Mouse (Mus musculus): ENCODE measurements at regions not wholly inside any gene's neighbourhood (a gene's known extent, or its start where the extent isn't known, plus 50 kb on each side); places are given as distances from the start of the nearest gene placed in this dataset.
A peak's percentile ranks its signal among the peaks of the same experiment; 100 is the strongest.
"Not testable (repeated sequence)": the region's sequence is repeated elsewhere in the genome, so short reads cannot be mapped to it uniquely, and the experiment has no call there.

DNA sequence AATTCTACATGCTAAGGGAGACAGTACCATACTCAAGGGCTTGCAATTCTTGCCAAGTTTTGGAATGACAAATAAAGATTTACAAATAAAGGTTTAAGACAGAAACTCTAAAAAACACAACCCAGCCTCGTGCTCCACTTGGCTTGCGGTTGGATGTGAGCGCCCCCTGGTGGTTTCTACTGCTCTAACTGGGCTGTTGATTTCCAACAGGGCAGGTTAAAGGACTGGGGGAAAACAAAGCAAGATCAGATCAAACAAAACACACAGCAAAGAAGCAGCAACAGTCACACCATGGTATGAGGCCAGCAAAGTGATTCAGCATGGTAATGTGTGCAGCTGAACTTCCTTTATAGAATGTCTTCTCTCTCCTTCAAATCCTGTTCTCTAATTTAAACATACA, 339.2 kb downstream of the Adam3 start:
- peak; percentile 91 to 92 for DNase-seq

DNA sequence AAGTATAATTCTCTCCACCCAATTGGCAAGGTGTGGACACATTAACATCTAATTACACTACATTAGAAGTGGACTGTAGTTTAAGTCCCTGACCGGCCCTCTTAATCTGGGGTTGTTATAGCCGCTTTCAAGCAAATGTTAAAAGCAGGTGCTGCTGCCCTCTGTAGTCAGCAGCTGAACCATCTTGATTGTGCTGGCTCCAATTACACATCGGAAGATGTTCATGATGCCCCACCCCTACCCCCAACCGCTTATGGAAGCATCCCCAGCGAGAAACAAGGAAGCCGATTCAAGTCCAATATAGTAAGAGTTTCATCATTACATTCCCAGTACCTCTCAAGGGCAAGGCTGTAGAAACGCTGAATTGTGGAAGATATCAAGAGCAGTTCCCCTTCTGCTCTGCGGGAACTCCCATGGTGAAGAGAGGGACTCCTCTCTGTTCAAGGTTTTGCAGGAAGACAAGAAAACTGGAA, 341.7 kb downstream of the Adam3 start:
- DNase-seq: peak in 1 of 2 experiments; percentile 39

DNA sequence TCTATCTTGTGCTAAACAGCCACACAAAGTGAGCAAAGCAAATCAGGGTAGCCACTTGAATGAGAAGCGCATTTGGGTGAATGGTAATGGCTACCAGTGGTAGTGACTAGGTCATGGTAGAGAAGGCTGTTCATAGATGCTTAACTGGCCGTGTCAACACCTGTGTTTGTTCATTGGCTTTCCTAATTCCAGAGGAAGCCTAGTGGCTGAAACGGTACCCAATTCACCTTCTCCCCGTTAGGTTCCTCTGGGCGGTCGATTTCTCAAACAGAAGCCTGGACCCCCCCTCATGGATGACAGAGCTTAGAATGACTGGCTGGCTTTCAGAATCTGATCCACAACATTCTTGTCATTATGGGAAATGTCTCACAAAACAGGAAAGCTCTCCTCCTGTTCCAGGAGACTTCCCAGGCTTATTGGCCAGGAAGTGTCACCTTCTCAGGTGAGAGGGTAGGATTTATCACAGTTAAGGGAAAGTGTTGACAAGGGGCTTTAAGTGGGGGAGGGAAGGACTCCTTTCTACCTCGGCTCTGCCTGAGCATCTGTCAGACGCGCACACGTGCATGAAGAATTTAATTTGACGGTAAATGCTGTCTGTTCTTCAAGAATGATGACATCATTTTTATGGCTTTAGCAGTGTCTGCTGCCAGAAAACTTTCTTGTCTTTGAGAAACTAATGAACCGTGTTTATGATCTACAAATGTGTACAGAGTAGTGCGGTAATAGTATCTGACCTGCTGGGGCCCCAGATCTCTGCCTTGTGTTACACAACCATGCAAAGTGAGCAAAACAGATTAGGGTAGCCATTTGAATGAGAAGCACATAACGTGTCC, 342.3 kb downstream of the Adam3 start:
- DNase-seq: no peak

DNA sequence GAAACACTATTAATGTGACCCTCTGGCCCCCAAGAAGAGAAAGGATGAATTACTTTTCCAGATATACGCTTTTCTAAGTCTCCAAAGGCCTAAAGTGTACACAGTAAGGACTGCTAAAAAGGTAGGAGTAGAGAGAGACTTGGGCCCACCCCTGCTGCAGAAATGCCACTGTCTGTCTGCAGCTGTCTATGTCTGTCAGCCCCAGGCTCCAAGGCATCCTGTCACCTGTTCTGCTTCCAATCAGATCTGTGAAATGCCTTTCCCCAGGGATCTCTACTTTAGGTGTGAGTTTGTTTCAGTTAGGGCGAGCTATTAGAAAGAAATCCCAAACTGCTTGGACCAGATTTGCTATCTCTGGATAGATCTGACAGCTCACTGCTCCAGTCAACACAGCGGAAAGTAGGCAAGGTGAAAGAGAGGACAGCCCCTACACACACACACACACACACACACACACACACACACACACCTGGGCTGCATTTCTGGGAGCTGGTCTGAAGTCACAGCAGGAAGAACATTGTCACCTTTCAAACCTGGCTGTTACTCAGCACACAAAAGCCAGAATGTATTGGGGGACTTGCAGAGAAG, 343.9 kb downstream of the Adam3 start:
- no peak for DNase-seq

DNA sequence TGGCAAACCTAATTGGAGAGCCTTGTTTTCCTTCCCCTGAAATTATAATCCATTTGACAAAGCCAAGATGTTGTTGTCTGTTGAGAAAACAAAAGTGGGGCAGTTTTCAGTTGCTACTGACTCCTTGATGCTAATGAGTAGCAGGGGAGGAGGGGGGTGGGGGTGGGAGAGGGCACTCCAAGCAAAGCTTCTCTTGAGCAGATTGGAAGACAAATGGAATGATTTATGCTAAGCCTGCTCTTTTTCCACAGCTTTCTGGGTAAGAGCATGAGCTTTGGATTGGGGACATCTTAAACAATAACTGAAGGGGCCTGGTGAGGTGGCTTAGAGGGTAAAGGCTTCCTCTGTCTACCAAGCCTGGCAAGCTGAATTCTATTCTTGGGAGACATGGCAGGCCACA, 347.6 kb downstream of the Adam3 start:
- DNase-seq: no peak

DNA sequence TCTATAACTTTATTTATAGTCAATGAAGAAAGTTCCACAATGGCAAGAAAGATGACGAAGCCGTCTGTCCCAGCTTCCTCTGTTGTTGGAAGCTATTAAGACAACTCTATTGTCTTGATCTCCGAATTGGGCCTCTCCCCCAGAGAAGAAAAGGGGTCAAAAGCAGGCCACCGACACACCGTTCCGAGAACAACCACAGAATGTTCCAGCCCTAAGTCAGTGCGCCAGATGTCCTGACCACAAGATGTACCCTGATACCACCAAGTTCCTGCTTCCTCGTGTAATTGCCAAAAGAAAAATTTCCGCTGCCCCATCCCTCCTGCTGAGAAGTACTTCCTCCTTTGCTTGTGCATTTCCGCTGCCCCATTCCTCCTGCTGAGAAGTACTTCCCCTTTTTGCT, 348.8 kb downstream of the Adam3 start:
- DNase-seq: not testable (repeated sequence)

DNA sequence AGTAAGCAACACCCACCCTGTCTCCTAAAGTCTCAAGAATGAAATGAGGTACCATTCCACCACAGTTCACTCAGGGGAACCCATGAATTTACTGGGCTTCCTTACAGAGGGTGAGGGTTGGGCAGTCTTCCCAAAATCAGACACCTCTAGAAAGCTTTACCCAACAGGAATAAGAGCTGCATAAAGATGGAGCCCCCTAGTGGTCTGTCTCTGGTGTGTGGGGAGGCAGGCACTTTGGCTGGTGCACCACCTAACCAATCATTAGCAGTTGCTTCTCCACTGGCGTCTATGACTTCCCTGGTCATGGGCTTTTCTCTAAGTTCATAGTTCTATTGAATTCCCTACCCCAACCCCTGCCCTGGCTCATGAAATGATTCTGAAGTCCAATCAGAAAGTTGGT, 351.1 kb downstream of the Adam3 start:
- DNase-seq: peak in 1 of 2 experiments; percentile 13

DNA sequence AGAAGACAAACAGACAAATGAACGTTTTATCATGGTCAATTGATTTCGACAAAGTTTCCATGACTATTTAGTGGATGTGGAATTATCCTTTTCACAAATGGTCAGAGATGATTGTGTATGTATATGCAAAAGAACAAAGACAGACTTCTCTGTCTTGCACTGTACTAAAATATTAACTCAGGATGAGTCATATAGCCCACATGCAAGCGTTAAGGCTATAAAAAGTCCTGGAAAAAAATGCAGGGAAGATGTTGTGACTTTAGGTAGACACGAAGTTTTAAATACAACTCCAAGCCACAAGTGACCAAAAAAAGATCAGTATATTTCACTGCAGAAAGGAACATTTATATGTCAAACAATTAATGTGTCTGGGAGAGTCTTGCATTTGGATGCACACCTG, 353.6 kb downstream of the Adam3 start:
- DNase-seq: no peak

DNA sequence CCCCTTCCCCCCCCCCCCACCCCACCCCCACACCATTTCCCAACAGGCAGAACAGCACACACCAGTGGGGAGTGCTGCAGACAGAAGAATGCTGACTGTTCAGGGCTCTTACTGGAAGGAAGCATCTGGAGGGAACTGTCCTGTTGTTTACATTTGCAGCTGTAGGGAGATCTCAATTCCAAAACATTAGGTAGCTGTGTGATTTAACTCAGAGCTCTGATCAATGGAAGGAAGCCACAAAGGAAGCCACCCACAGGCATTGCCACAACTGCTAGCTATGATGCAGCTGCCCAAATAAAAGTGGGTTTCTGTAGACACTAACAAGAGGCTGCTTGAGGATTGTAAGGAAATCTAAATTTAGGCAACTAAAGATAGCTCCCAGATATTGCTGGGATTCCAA, 359.7 kb downstream of the Adam3 start:
- no peak for DNase-seq

DNA sequence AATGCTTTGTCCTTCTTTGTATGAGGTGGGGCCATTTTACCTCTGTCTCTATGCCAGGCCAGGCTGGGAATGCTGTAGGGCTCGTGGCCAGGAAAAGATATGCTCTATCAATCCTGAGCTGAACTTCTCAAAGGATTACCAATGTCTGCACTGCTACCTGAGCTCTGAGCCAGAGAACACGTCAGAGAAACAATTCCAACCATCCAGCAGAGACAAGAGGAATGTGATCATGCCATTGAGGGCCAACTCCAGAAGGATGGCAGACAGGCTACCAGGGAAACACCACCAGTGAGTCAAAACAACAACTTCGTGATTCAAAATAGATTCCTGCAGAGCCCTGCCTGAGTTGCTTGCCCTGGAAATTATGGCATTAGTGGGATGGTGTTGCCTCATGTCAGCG, 361.0 kb downstream of the Adam3 start:
- no peak for DNase-seq

DNA sequence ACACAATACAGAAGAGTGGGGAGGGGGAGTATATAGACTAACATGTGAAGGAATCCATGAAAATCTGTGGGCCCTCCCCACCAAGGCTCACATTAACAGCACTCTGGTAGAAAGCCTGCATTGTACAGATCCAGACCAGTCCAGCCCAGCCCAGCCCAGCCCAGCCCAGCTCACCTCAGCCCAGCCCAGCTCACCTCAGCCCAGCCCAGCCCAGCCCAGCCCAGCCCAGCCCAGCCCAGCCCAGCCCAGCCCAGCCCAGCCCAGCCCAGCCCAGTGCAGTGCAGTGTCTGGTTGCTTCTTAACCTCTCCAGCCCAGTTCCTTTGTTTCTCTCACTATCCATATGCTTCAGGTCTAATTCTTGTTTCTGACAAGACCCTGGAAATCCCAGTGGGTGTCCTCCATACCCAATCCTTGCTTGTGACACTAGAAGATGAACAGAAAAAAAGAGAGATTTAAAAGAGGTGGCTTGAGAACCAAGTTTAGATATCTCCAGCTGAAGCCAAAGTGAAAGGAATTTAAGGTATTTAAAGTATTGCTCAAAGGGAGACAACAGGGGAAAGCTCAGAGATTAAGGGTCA, 366.5 kb downstream of the Adam3 start:
- DNase-seq: peak; percentile 12 to 23

DNA sequence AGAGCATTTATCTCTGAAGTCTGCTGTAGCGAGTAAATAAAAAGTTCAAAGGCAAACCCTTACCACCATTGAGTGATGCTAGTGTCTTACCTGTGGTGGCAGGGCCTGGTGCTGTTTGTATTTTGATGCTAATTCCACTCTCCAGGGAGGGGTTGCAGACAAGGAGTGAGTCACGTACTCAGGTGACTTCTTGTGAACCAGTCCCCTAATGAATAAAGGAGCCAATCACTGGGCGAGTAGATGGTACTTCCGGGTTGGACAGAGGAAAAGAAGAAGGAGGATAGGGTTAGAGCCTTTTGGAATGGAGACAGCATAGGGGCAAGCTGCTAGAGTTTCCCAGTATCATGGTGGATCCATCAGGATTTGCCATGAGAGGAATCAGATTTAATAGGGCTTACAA, 370.5 kb downstream of the Adam3 start:
- no peak for DNase-seq

DNA sequence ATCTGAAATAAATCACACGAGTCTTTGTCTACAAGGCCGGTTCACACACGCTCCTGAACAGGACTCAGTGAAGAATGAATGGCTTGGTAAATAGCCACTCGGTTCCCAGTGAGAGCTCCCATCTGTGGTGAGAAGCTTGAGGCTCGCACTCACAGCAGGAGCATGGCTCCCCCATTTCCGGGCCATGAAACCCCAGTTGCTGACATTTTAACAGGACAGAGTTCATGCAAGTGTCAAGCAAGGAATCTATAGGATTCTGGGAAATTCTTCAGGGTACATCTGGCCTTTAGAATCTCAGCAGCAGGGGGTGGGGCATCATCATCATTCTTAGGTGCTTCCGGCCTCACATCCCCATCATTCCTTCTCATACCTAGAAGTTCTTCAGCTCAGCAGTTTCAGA, 371.8 kb downstream of the Adam3 start:
- DNase-seq: peak; percentile 31 to 36

DNA sequence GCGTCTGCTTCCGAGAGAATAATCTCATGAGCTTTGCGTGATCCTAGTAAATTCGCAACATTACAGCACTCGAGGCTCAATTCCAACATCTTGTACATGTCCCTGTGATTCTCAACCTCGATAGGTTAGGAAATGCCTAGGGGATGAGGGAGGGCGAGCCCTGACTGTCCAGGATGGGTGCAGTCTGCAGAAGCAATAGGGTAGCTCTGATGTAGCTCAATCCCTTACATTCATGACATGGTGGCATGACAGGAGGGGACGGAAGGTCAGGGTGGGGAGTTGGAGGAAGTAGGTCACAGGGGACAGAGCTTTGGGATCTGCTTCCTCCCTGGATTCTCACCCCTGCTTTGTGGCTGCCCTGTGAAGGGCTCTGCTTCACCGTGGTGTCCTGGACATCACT, 373.3 kb downstream of the Adam3 start:
- peak in 1 of 2 experiments; percentile 8 for DNase-seq

DNA sequence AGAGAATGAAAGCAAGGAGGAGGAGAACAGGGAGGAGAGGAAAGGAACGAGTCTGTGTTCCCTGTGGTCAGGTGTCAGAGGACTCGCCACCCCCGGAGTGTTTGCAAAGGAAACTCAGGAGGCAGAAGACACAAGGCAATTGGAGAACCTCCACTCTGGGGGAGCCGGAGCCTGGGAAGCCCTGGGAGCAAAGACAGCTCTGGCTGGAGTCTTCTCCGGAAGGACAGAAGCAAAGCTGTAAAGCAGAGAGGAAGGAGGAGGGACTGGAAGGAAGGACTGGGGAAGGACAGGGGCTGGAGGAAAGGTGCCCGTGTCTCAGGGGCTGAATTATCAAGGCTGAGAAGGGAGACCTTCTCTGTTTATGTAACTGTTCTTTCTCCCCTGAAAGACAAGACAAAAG, 373.9 kb downstream of the Adam3 start:
- peak; percentile 39 to 46 for DNase-seq

DNA sequence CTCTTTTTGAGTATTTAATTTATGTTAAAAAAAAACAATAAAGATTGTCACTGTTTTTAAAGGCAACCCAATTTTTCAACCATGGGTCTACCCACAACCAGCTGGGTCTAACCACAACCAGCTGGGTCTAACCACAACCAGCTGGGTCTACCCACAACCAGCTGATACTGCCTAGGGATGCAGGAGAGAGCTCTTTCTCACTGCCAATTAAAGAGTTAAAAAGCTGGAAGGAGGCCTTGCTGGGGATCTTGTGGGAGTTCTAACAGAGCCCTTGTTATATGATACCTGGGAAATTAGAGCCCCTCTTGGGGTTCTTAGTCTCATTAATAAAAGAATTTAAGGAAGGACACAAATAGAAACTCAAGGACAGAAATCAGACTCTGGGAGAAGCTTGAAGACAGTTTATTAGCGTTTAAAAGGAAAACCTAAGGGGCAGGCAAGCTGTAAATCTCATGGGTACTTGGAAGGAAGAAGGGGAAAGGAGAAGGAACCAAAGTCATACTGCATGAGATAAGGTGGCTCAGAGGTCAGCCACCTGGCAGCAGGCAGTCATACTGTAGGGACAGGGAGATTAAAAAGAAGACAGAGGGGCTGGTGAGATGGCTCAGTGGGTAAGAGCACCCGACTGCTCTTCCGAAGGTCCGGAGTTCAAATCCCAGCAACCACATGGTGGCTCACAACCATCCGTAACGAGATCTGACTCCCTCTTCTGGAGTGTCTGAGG, 379.1 kb downstream of the Adam3 start:
- no peak for DNase-seq

DNA sequence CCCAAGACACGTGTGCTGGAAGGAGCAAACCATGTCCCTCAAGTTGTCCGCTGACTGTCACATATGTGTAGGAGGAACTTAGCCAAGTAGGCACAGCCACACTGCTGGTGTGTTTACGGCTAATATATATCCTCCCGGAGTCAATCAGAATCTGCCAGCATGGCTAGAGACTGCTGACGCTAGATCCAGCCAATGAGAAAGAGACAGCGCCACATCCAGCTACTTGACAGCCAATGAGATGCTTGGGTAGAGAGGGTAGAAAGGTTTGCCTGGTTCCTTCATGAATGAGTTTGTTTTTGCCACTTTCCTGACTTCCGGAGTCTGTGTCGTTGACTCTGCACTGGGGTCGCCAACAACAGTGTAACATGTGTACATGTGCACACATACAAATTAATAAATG, 387.0 kb downstream of the Adam3 start:
- DNase-seq: no peak

DNA sequence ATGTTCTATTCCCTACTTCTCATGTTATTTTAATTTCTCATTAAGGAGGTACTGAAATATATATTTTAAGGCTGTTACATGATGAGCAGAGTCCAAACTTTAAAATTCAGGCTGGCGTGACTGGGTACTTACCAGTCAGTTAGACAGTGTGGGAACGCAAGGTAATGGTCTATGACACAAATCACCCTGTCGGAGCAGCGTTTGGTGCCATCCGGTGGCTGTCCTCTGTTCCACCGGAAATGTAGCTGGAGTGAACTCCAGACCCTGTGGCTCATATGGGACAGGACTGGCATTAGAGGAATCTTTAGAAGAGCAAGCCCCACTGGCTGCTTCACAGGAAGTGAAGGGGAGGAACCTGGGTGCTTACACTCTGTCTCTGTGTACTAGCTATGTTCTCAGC, 388.0 kb downstream of the Adam3 start:
- DNase-seq: peak; percentile 37 to 57

DNA sequence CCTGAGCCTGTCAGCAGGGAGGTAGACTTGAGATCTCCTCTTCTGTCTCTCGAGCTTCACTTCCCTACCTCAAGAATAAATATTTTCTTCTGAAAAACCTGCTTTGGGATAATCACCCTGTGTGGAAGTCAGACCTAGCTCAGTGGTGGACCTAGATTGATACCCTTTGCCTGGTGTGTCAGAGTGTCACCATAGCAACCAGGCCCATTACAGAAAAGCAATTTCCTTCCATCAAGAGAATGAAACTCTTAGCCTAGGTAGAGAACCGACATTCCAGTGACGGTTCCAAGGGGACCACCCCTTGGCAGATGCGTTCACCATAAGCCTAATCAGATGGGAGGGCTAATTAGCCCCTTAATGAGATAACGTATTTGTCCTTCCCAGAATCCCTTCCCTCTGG, 389.9 kb downstream of the Adam3 start:
- no peak for DNase-seq

DNA sequence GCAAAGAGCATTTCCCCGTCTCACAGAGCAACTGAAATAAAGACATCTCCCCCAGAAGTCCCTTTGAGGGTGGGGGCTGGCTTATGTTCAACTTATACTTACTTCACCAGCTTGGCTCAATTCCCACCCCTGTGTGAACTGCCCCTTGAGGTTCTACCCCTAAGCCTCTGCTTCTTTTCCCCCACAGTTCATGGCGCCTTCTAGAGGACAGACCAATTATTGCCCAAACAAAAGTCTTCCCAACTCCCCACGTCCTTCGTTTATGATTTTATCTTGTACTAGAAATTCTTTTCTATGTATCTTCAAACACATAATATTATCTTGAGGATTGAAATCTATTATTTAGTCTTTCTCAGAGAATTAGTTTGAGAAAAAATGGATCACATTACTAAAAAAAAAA, 391.9 kb downstream of the Adam3 start:
- DNase-seq: no peak

DNA sequence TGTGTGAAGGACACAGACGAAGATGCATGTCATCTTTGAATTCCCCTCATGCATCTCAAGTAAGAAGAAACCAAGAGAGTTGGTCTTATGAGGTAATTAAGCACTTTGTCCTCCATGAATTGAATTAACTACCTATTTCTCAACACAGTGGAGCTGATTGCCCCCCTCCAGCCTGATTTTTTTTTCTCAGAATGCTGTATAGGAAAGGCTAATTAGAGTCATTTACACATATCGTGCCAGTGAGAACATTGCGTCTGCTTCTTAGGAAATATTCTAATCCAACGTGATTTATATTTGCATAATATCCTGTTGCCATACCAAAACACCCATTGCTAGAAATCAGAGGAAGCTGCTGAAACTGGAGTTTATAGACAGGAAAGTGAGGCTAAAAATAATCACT, 414.8 kb downstream of the Adam3 start:
- no peak for DNase-seq

DNA sequence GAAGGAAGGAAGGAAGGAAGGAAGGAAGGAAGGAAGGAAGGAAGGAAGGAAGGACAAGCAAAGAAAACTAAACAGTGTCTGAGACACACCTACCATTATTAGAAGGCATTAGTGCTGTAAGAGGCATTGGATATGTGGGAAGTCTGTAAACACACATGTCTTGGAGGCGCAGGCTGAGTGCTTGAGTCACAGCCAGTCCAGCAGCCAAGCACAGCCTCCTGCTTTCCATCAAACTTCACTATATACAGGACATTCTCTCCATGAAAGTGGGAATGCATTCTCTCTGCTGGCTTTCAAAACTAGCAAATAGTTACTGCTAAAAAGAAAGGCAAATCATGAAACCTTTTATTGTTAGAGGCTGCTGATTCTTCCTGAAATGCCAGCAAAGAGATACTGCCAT, 431.1 kb downstream of the Adam3 start:
- peak; percentile 30 to 34 for DNase-seq

DNA sequence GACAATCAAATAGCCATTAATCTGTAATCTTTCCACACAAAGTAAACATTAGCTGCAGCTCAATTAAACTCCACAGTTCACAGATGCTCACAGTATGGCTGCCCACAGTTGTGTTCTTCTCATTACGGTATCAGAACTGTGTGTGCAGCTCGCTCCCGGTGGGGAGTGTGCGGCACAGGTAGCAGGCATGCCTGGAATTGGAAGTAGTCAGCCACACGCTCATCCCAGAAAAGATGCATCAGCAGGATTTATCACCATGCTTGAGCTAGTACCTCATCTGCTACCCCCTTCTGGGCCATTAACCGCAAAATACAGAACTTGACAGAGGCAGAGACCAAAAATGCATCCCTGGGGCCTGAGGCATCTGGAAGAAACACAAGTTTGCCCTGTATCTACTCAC, 437.8 kb downstream of the Adam3 start:
- no peak for DNase-seq

DNA sequence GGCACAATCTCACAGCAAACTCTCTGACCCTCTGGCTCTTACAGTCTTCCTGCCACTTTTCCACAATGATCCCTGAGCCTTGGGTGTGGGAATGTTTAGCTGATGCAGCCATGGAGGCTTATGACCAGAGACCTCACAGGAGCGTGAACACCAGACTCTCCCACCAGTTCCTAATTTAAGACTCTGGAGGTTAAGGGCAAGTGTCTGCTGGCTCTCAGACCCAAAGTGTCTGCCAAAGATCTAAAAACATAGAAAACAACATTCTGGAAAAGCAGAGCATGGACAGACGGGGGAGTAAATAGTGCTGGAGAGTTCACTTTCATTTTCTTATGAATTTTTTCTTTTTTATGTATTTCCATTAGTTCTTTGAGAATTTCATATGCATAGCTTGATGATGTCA, 440.7 kb downstream of the Adam3 start:
- DNase-seq: peak; percentile 66 to 70

All from kidney, postnatal 4 days (tissue).